Mouse (Mus musculus) spleen, adult 2 months (tissue): ENCODE data around the gene Vps26c. TPM values are rescaled to one million over a fixed set of nuclear protein-coding genes. Genes with fewer than 3 reads are reported as not detected.
A peak's percentile ranks its signal among the peaks of the same experiment; 100 is the strongest.

Experiments
- DNase-seq, 2 experiments: peaks; one replicate each; pipeline versions ENCODE4 v3.0.0 to v3.0.0-alpha.2; 2012 to 2021; ENCODE audit warnings: low spot score in 2 of 2, low read depth in 1 of 2
- H3K27ac ChIP-seq: fragments of 200-500 bp; 2 replicates; pipeline ENCODE4 v1.5.1; 2012; ENCODE audit warnings: low read length, inconsistent platforms; ENCODE audit not compliant: insufficient read depth
- H3K27me3 ChIP-seq: fragments of 200-500 bp; 2 replicates; pipeline ENCODE4 v1.6.1; 2012; ENCODE audit warnings: mild to moderate bottlenecking, moderate library complexity, low read length, inconsistent platforms; ENCODE audit not compliant: control insufficient read depth, insufficient read depth
- H3K36me3 ChIP-seq: fragments of 200-500 bp; 2 replicates; pipeline ENCODE4 v1.6.1; 2012; ENCODE audit warnings: mild to moderate bottlenecking, low read length, inconsistent platforms; ENCODE audit not compliant: control insufficient read depth, insufficient read depth
- H3K4me1 ChIP-seq: fragments of 200-500 bp; 2 replicates; pipeline ENCODE4 v1.6.1; 2011; ENCODE audit warnings: inconsistent platforms; ENCODE audit not compliant: control insufficient read depth, insufficient read depth, insufficient read length
- H3K4me3 ChIP-seq: fragments of 200-500 bp; 2 replicates; pipeline ENCODE4 v1.5.1; 2011; ENCODE audit warnings: mild to moderate bottlenecking, inconsistent platforms; ENCODE audit not compliant: insufficient read depth, insufficient read length; ENCODE audit errors: extremely low read depth
- CTCF ChIP-seq: fragments of 200-500 bp; IDR thresholded peaks from 2 replicates; pipeline ENCODE4 v1.5.1; 2011; ENCODE audit warnings: mild to moderate bottlenecking, inconsistent platforms; ENCODE audit not compliant: insufficient read depth, insufficient read length, insufficient replicate concordance; ENCODE audit errors: extremely low read depth
- POLR2A ChIP-seq: fragments of 200-500 bp; IDR thresholded peaks from 2 replicates; pipeline ENCODE4 v1.6.1; 2011; ENCODE audit warnings: low read depth, low read length, inconsistent platforms
- WGBS: fragments of 180-500 bp; shearing (Covaris S2); methylation state at CpG from one replicate; pipeline ENCODE4 v1.1.7; 2018; 5-methylcytosine and 5-hydroxymethylcytosine counted together
- polyA plus RNA-seq: library from polyadenylated mRNA; depleted of rRNA; stranded (reverse); fragments of >200 nt; gene quantifications from 2 replicates; pipeline ENCODE4 v1.2.3, GENCODE M21; 2012; rRNA removed

Gene Vps26c
- polyA plus RNA-seq, 1 experiment, result 21.4 TPM

DNA sequence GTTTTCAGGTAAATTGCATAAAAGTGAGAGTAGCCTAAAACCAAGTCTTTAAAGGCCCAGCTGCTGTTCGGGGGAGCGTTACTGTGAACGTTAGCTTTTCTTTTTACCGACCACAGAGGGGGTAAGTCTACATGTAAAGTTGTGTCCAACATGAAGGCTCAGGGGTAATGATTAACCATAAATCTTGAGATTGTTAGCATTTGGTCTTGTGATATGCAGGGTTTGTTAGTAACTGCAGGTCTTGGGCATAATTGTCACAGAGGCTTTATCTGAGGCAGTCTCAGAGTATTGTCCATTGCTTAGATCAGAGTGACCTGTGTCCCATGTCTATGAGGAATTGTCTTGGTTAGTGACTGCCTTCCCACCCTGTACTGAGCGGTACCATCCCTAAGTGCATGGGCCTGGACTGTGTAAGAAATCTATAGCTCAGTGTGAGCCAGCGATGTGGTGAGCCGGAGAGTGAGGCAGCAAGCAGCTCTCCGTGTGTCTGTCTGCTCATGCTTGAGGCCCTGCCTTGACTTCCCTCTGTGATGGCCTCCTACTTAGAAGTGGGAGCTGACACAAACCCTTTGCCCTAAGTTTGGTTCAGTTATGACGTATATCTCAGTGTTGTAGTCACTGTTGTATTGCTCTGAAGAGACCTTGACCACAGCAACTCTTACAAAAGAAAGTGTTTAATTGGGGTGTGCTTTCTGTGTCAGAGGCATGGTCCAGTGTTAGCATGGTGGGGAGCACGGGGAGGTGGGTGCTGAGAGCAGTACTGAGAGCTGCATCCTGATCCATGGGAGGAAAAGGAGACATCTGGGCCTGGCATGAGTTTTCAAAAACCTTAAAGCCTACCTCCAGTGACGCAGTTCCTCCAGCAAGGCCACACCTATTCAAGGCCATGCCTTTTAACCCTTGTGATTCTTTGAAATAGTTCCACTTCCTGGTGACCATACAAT, 74.8 kb downstream of the Vps26c start:
- no peaks in the 10 kb centered on the region for H3K27me3 ChIP-seq
- TF ChIP-seq POLR2A (no peak), CTCF (no peak)
- peaks cover 19% of the 10 kb centered on the region for H3K36me3 ChIP-seq
- H3K4me1 ChIP-seq, result no peaks in the 10 kb centered on the region
- 92% methylated on average over 11 of the region's 11 CpGs for WGBS
- DNase-seq, result no peak
- no peak overlapping the region for H3K27ac ChIP-seq
- no peak overlapping the region for H3K4me3 ChIP-seq

DNA sequence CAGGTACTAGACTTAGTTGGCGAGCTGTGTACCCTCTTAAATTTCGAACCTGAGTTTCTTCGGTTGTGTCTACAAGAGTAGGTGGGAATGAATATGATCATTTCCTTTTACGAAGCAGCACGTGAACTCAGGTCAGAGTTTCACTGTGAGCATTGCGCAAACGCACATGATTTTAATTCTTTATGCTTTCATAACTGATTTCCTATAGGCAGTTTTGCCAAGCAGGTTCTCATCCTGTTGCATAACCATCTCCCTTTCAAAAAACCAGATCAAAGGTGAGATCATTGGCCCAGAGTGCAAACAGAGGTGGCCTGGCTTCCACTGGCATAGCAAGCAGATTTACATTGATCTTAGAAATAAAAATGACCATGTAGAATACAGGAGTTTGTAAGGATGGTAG, 77.0 kb downstream of the Vps26c start:
- Histone ChIP-seq H3K4me1 (no peaks in the 10 kb centered on the region), H3K27ac (no peak overlapping the region), H3K36me3 (peaks cover 17% of the 10 kb centered on the region), H3K4me3 (no peak overlapping the region), H3K27me3 (no peaks in the 10 kb centered on the region)
- TF ChIP-seq POLR2A (no peak), CTCF (no peak)
- DNase-seq, result no peak
- 93% methylated on average over 7 of the region's 7 CpGs for WGBS

DNA sequence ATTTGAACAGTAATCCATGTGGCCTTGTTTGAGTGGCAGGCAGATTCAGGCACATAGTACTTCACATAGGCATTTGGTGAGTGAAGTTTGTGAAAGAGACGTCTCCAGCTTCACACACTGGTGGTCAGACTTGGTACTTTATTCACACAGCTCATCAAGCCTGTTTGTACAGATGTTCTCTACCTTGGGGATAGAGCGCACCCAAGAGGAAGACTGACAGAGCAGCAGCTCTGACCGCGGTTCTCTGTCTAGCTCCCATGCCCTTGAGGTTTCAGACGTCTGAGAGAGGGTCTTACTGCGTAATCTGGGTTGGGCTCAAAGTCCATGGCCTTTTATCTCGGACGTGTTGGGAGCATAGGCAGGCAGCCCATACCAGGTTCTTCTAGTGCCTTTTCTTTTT, 77.5 kb downstream of the Vps26c start:
- Histone ChIP-seq H3K4me3 (no peak overlapping the region), H3K27ac (no peak overlapping the region), H3K36me3 (peaks cover 17% of the 10 kb centered on the region), H3K27me3 (no peaks in the 10 kb centered on the region), H3K4me1 (no peaks in the 10 kb centered on the region)
- DNase-seq, result no peak
- WGBS, result 92% methylated on average over 8 of the region's 8 CpGs
- peak; percentile 1; the same call in 1 of the 2 replicates for TF ChIP-seq CTCF
- TF ChIP-seq POLR2A, result no peak

Other genes starting within 250 kb of the Vps26c start
- gene Hlcs, start 213.3 kb downstream of the Vps26c start, polyA plus RNA-seq, result 9.7 and 9.8 TPM in 2 replicates
- gene Ripply3, start 198.4 kb downstream of the Vps26c start, polyA plus RNA-seq, result 0.71 and 0.89 TPM in 2 replicates
- gene Ttc3, start 156.2 kb downstream of the Vps26c start, polyA plus RNA-seq, result 17.5 and 21.6 TPM in 2 replicates
- gene Pigp, start 155.0 kb downstream of the Vps26c start, polyA plus RNA-seq, result 8.8 and 9.7 TPM in 2 replicates
- gene Dyrk1a, start 43.2 kb upstream of the Vps26c start, polyA plus RNA-seq, result 24.7 and 30.7 TPM in 2 replicates